Mouse (Mus musculus) kidney, postnatal 0 days (tissue): ENCODE measurements at regions not wholly inside any gene's neighbourhood (a gene's known extent, or its start where the extent isn't known, plus 50 kb on each side); places are given as distances from the start of the nearest gene placed in this dataset.
"Not testable (repeated sequence)": the region's sequence is repeated elsewhere in the genome, so short reads cannot be mapped to it uniquely, and the experiment has no call there.

Experiments used
- ATAC-seq: fragments of 200-750 bp; cut with Nextera tagmentation; replicated peaks from 2 replicates; pipeline ENCODE4 v1.8.0; 2017; ENCODE audit warnings: low read depth, moderate number of reproducible peaks, moderate TSS enrichment, moderate library complexity; ENCODE audit not compliant: low FRiP score
- DNase-seq: peaks from one replicate; pipeline ENCODE4 v3.0.0-alpha.2; 2016; ENCODE audit warnings: low spot score
- H3K27ac ChIP-seq: fragments of 300-500 bp; sonication (generic); 2 replicates; pipeline ENCODE4 v1.5.1; 2014; ENCODE audit warnings: mild to moderate bottlenecking
- H3K27me3 ChIP-seq: fragments of 300-500 bp; sonication (generic); 2 replicates; pipeline ENCODE4 v1.6.1; 2014; ENCODE audit warnings: low read length, mixed read lengths; ENCODE audit not compliant: insufficient read depth
- H3K36me3 ChIP-seq: fragments of 300-500 bp; sonication (generic); 2 replicates; pipeline ENCODE4 v1.6.1; 2014; ENCODE audit warnings: low read length, mixed read lengths; ENCODE audit not compliant: insufficient read depth
- H3K4me1 ChIP-seq: fragments of 300-500 bp; sonication (generic); replicated peaks from 2 replicates; pipeline ENCODE4 v1.6.1; 2014; ENCODE audit warnings: antibody characterized with exemption, low read length, mixed read lengths; ENCODE audit not compliant: insufficient read depth
- H3K4me2 ChIP-seq: fragments of 300-500 bp; sonication (generic); 2 replicates; pipeline ENCODE4 v1.6.1; 2014; ENCODE audit warnings: mild to moderate bottlenecking, low read length, moderate library complexity, mixed read lengths
- H3K4me3 ChIP-seq: fragments of 300-500 bp; sonication (generic); replicated peaks from 2 replicates; pipeline ENCODE4 v1.5.1; 2014; ENCODE audit warnings: low read depth, low read length
- H3K9ac ChIP-seq: fragments of 300-500 bp; sonication (generic); 2 replicates; pipeline ENCODE4 v1.6.1; 2014; ENCODE audit warnings: low read depth, low read length
- H3K9me3 ChIP-seq: fragments of 300-500 bp; sonication (generic); replicated peaks from 2 replicates; pipeline ENCODE4 v1.6.1; 2016; ENCODE audit warnings: low read length, inconsistent platforms, mixed read lengths
- CTCF ChIP-seq: IDR thresholded peaks from 2 replicates; pipeline ENCODE4 v1.5.1; 2016; ENCODE audit warnings: antibody characterized with exemption, low read depth, mild to moderate bottlenecking, moderate library complexity
- WGBS: fragments of 180-500 bp; shearing (Covaris S2); extraction: QIAGEN DNeasy Blood & Tissue Kit; methylation state at CpG from one replicate; pipeline ENCODE4 v1.1.7; 2014; 5-methylcytosine and 5-hydroxymethylcytosine counted together

GRCm38 (mm10) chr12:48511594-48511993 is 870.9 kb upstream of the Foxg1 start:
- no peak overlapping the region for H3K4me3 ChIP-seq
- no peak overlapping the region for H3K27ac ChIP-seq
- DNase-seq (no peak), ATAC-seq (no peak)
- H3K36me3 ChIP-seq: no peaks in the 10 kb centered on the region
- no peaks in the 10 kb centered on the region for H3K9me3 ChIP-seq
- H3K4me2 ChIP-seq: no peak overlapping the region
- TF ChIP-seq CTCF: no peak
- no peaks in the 10 kb centered on the region for H3K4me1 ChIP-seq
- 84% methylated on average over 3 of the region's 3 CpGs for WGBS
- no peaks in the 10 kb centered on the region for H3K27me3 ChIP-seq
- no peak overlapping the region for H3K9ac ChIP-seq

GRCm38 (mm10) chr12:48512259-48512658 is 870.2 kb upstream of the Foxg1 start:
- no peak for ATAC-seq
- Histone ChIP-seq H3K9ac (no peak overlapping the region), H3K9me3 (no peaks in the 10 kb centered on the region), H3K4me3 (no peak overlapping the region), H3K27ac (no peak overlapping the region), H3K36me3 (no peaks in the 10 kb centered on the region), H3K27me3 (no peaks in the 10 kb centered on the region), H3K4me2 (no peak overlapping the region), H3K4me1 (no peaks in the 10 kb centered on the region)
- TF ChIP-seq CTCF: no peak
- 59% methylated on average over 3 of the region's 3 CpGs for WGBS
- no peak for DNase-seq

- WGBS: 62% methylated on average over 3 of the region's 3 CpGs
- DNase-seq: no peak
- Histone ChIP-seq H3K9me3 (no peaks in the 10 kb centered on the region), H3K4me1 (no peaks in the 10 kb centered on the region), H3K27ac (no peak overlapping the region), H3K4me2 (no peak overlapping the region), H3K27me3 (no peaks in the 10 kb centered on the region), H3K9ac (no peak overlapping the region), H3K4me3 (no peak overlapping the region), H3K36me3 (no peaks in the 10 kb centered on the region)
- no peak for TF ChIP-seq CTCF
- no peak for ATAC-seq
Measured at GRCm38 (mm10) chr12:48521996-48522395, 860.5 kb upstream of the Foxg1 start.

GRCm38 (mm10) chr12:48559690-48560089 is 822.8 kb upstream of the Foxg1 start:
- H3K4me1 ChIP-seq, H3K9ac ChIP-seq, DNase-seq, H3K9me3 ChIP-seq, H3K4me3 ChIP-seq, H3K27ac ChIP-seq, H3K4me2 ChIP-seq, ATAC-seq, H3K27me3 ChIP-seq, H3K36me3 ChIP-seq: not testable (repeated sequence)
- WGBS: 84% methylated on average over 20 of the region's 20 CpGs

GRCm38 (mm10) chr12:48604401-48605197 is 777.9 kb upstream of the Foxg1 start:
- Histone ChIP-seq H3K36me3 (no peaks in the 10 kb centered on the region), H3K9me3 (no peaks in the 10 kb centered on the region), H3K9ac (no peak overlapping the region), H3K27me3 (no peaks in the 10 kb centered on the region), H3K27ac (no peak overlapping the region), H3K4me3 (no peak overlapping the region), H3K4me2 (no peak overlapping the region), H3K4me1 (no peaks in the 10 kb centered on the region)
- no peak for TF ChIP-seq CTCF
- 82% methylated on average over 5 of the region's 5 CpGs for WGBS
- no peak for DNase-seq
- ATAC-seq: no peak

GRCm38 (mm10) chr12:48605423-48605822 is 777.0 kb upstream of the Foxg1 start:
- TF ChIP-seq CTCF: no peak
- H3K9me3 ChIP-seq: no peaks in the 10 kb centered on the region
- H3K27ac ChIP-seq: no peak overlapping the region
- DNase-seq (no peak), ATAC-seq (no peak)
- H3K9ac ChIP-seq: no peak overlapping the region
- H3K4me1 ChIP-seq: no peaks in the 10 kb centered on the region
- no peaks in the 10 kb centered on the region for H3K36me3 ChIP-seq
- H3K4me2 ChIP-seq: no peak overlapping the region
- no peaks in the 10 kb centered on the region for H3K27me3 ChIP-seq
- H3K4me3 ChIP-seq: no peak overlapping the region

GRCm38 (mm10) chr12:48609391-48609790 is 773.1 kb upstream of the Foxg1 start:
- no peak overlapping the region for H3K27ac ChIP-seq
- H3K9ac ChIP-seq: no peak overlapping the region
- no peak for TF ChIP-seq CTCF
- no peaks in the 10 kb centered on the region for H3K4me1 ChIP-seq
- H3K4me3 ChIP-seq: no peak overlapping the region
- DNase-seq (no peak), ATAC-seq (no peak)
- H3K36me3 ChIP-seq: no peaks in the 10 kb centered on the region
- 76% methylated on average over 6 of the region's 6 CpGs for WGBS
- no peaks in the 10 kb centered on the region for H3K27me3 ChIP-seq
- H3K9me3 ChIP-seq: no peaks in the 10 kb centered on the region
- H3K4me2 ChIP-seq: no peak overlapping the region
